Mouse (Mus musculus) neural tube, embryonic 14.5 days (tissue): ENCODE data around the gene Akirin2. TPM values are rescaled to one million over a fixed set of nuclear protein-coding genes. Genes with fewer than 3 reads are reported as not detected.

ENCODE experiments used
- ATAC-seq: fragments of 200-750 bp; cut with Nextera tagmentation; 2 replicates; pipeline ENCODE4 v1.8.0; 2017; ENCODE audit warnings: low read depth, mild to moderate bottlenecking, moderate TSS enrichment, moderate library complexity
- H3K27ac ChIP-seq: fragments of 300-500 bp; sonication (generic); 2 replicates; pipeline ENCODE4 v1.5.1; 2014; ENCODE audit warnings: low read depth, mild to moderate bottlenecking, control low read depth, low read length, moderate library complexity, mixed read lengths
- H3K27me3 ChIP-seq: fragments of 300-500 bp; sonication (generic); 2 replicates; pipeline ENCODE4 v1.6.1; 2014; ENCODE audit warnings: low read length; ENCODE audit not compliant: control insufficient read depth, insufficient read depth
- H3K36me3 ChIP-seq: fragments of 300-500 bp; sonication (generic); 2 replicates; pipeline ENCODE4 v1.6.1; 2014; ENCODE audit warnings: low read length, mixed read lengths; ENCODE audit not compliant: control insufficient read depth, insufficient read depth
- H3K4me1 ChIP-seq: fragments of 300-500 bp; sonication (generic); 2 replicates; pipeline ENCODE4 v1.6.1; 2014; ENCODE audit warnings: low read length; ENCODE audit not compliant: control insufficient read depth, insufficient read depth
- H3K4me2 ChIP-seq: fragments of 300-500 bp; sonication (generic); 2 replicates; pipeline ENCODE4 v1.6.1; 2014; ENCODE audit warnings: mild to moderate bottlenecking, low read depth, low read length, control low read depth
- H3K4me3 ChIP-seq: fragments of 300-500 bp; sonication (generic); 2 replicates; pipeline ENCODE4 v1.5.1; 2014; ENCODE audit warnings: low read depth, low read length, control low read depth, mixed read lengths
- H3K9ac ChIP-seq: fragments of 300-500 bp; sonication (generic); replicated peaks from 2 replicates; pipeline ENCODE4 v1.6.1; 2014; ENCODE audit warnings: low read depth, mild to moderate bottlenecking, control low read depth, low read length, mixed read lengths
- H3K9me3 ChIP-seq: fragments of 300-500 bp; sonication (generic); 2 replicates; pipeline ENCODE4 v1.6.1; 2016; ENCODE audit warnings: low read length; ENCODE audit not compliant: control insufficient read depth
- WGBS: fragments of 180-500 bp; shearing (Covaris S2); extraction: QIAGEN DNeasy Blood & Tissue Kit; methylation state at CpG from one replicate; pipeline ENCODE4 v1.1.7; 2014; 5-methylcytosine and 5-hydroxymethylcytosine counted together
- polyA plus RNA-seq: library from polyadenylated mRNA; unstranded; fragments of >200 nt; fragmentation: Nextera tagmentation; extraction: Ambion mirVana; gene quantifications from 2 replicates; pipeline ENCODE4 v1.2.1, GENCODE M21; 2014

The Akirin2 gene
- polyA plus RNA-seq, 1 experiment from 2014 or later: 82.1 TPM

- WGBS: under 1% methylated on average over 42 of the region's 42 CpGs
These were observed 63.9 kb downstream of the Akirin2 start, which contains the start of the genes Orc3 and Rars2 for GRCm38 (mm10) chr4:34614630-34615094. Orc3 (minus strand) TSS chr4:34614944. Rars2 (plus strand) TSS chr4:34614957.

GRCm38 (mm10) chr4:34615303-34615702 lies 64.6 kb downstream of the Akirin2 start:
- H3K9me3 ChIP-seq: no peaks in the 10 kb centered on the region
- 4% methylated on average over 13 of the region's 13 CpGs for WGBS
- ATAC-seq: peak; percentile 21

More at GRCm38 (mm10) chr4:34614630-34615094, 63.9 kb downstream of the Akirin2 start, which contains the start of the genes Orc3 and Rars2:
- ATAC-seq: peak; percentile 99
- peak within 1 kb of the TSS; percentile 78 for H3K9ac ChIP-seq
- H3K27me3 ChIP-seq: no peaks in the 10 kb centered on the region
- H3K36me3 ChIP-seq: peaks cover 2% of the 10 kb centered on the region; the same call in 1 of the 2 replicates
- H3K27ac ChIP-seq: peak within 1 kb of the TSS; percentile 84
- peaks cover 21% of the 10 kb centered on the region for H3K4me1 ChIP-seq
- peak within 1 kb of the TSS; percentile 86 for H3K4me3 ChIP-seq
- peak within 1 kb of the TSS; percentile 94 for H3K4me2 ChIP-seq
- no peaks in the 10 kb centered on the region for H3K9me3 ChIP-seq

GRCm38 (mm10) chr4:34616146-34616545 lies 65.4 kb downstream of the Akirin2 start:
- H3K4me3 ChIP-seq: peak overlapping the region; percentile 86
- peak overlapping the region; percentile 94 for H3K4me2 ChIP-seq
- H3K9me3 ChIP-seq: no peaks in the 10 kb centered on the region
- peaks cover 21% of the 10 kb centered on the region for H3K4me1 ChIP-seq
- no peak for ATAC-seq
- peak overlapping the region; percentile 78; the same call in 1 of the 2 replicates for H3K9ac ChIP-seq
- H3K36me3 ChIP-seq: no peaks in the 10 kb centered on the region
- H3K27ac ChIP-seq: no peak overlapping the region
- H3K27me3 ChIP-seq: no peaks in the 10 kb centered on the region
- WGBS: 38% methylated on average over 8 of the region's 8 CpGs

More at GRCm38 (mm10) chr4:34615303-34615702, 64.6 kb downstream of the Akirin2 start:
- H3K9ac ChIP-seq: peak overlapping the region; percentile 78
- no peaks in the 10 kb centered on the region for H3K36me3 ChIP-seq
- H3K4me1 ChIP-seq: peaks cover 21% of the 10 kb centered on the region
- peak overlapping the region; percentile 86 for H3K4me3 ChIP-seq
- peak overlapping the region; percentile 94 for H3K4me2 ChIP-seq
- H3K27me3 ChIP-seq: no peaks in the 10 kb centered on the region
- peak overlapping the region; percentile 84 for H3K27ac ChIP-seq

Other genes with a start within 250 kb of the Akirin2 start
- gene Orc3, start 64.0 kb downstream of the Akirin2 start, polyA plus RNA-seq: 101 and 102 TPM in 2 replicates
- 54.8 and 59.4 TPM in 2 replicates for gene Rars2, start 64.0 kb downstream of the Akirin2 start, polyA plus RNA-seq
- gene Slc35a1, start 136.5 kb downstream of the Akirin2 start, polyA plus RNA-seq: 51.4 and 55.5 TPM in 2 replicates
- gene Cfap206, start 179.3 kb downstream of the Akirin2 start, polyA plus RNA-seq: 2.0 and 2.3 TPM in 2 replicates
- not detected in 2 replicates for gene Gm136, start 205.3 kb downstream of the Akirin2 start, polyA plus RNA-seq
- gene Smim8, start 227.5 kb downstream of the Akirin2 start, polyA plus RNA-seq: 56.6 and 56.8 TPM in 2 replicates